Mouse (Mus musculus) midbrain, embryonic 10.5 days (tissue): ENCODE measurements around the gene Siglec1. TPM values are rescaled to one million over a fixed set of nuclear protein-coding genes. Genes with fewer than 3 reads are reported as not detected.
"Not testable (repeated sequence)": the region's sequence is repeated elsewhere in the genome, so short reads cannot be mapped to it uniquely, and the experiment has no call there.

Experiments used
- DNase-seq: peaks from one replicate; pipeline ENCODE4 v3.0.0-alpha.2; 2017; ENCODE audit warnings: low spot score
- H3K27ac ChIP-seq: fragments of 300-500 bp; sonication (generic); replicated peaks from 2 replicates; pipeline ENCODE4 v1.5.1; 2016; ENCODE audit warnings: mild to moderate bottlenecking
- H3K27me3 ChIP-seq: fragments of 300-500 bp; sonication (generic); 2 replicates; pipeline ENCODE4 v1.6.1; 2016; ENCODE audit warnings: low read depth, mild to moderate bottlenecking; ENCODE audit not compliant: poor library complexity, severe bottlenecking
- H3K36me3 ChIP-seq: fragments of 300-500 bp; sonication (generic); 2 replicates; pipeline ENCODE4 v1.6.1; 2016; ENCODE audit warnings: mild to moderate bottlenecking, moderate library complexity
- H3K4me1 ChIP-seq: fragments of 300-500 bp; sonication (generic); 2 replicates; pipeline ENCODE4 v1.6.1; 2016
- H3K4me3 ChIP-seq: fragments of 300-500 bp; sonication (generic); 2 replicates; pipeline ENCODE4 v1.5.1; 2016; ENCODE audit warnings: mild to moderate bottlenecking, moderate library complexity
- H3K9me3 ChIP-seq: fragments of 300-500 bp; sonication (generic); replicated peaks from 2 replicates; pipeline ENCODE4 v1.6.1; 2016; ENCODE audit warnings: mild to moderate bottlenecking
- WGBS: fragments of 180-500 bp; shearing (Covaris S2); methylation state at CpG from one replicate; pipeline ENCODE4 v1.1.7; 2016; 5-methylcytosine and 5-hydroxymethylcytosine counted together
- polyA plus RNA-seq: library from polyadenylated mRNA; unstranded; fragments of >200 nt; fragmentation: Nextera tagmentation; extraction: Ambion mirVana; gene quantifications from 2 replicates; pipeline ENCODE4 v1.2.1, GENCODE M21; 2016

The Siglec1 gene
- polyA plus RNA-seq, 1 experiment from 2014 or later, result 0.12 TPM

DNA sequence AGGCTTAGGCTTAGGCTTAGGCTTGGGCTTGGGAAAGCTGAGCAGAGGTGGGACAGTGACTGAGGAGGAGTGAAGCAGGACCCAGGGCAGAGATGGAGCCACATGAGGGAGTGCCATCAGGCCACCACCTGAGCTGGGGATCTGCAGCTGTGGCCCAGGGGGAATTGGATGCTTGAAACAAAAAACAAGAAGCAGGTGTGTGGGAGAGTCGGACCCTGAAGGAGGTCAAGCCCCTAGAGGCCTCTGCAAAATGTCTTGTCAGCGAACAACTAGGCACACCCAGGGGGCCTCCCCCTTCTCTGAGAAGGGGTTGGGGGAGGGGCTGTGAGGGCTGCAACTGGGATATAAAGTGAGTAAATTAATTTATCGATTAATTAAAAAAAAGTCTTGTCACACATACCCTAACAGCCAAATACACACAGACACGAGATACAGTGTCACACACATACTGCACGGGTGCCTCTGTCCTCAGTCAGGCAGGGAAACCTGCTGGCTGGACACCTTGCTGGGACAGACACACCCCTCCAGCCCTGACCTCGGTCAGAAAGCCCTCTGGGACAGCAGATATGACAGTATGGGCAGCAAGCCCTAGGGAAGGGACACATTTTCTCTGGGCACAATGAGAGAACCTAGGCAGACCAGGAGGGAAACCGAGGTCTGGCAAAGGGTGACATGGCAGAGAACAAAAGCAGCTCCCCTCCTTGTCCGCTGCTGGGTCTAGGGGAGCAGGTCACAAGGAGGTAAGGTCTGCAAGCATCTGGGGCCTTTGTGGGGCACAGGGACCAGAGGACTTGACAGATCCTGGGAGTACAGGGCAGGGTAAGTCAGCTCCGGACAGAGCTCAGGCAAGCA lies 39.6 kb upstream of the Siglec1 start:
- H3K27ac ChIP-seq, result peak overlapping the region; percentile 90
- H3K4me3 ChIP-seq, result no peak overlapping the region
- peaks cover 33% of the 10 kb centered on the region for H3K27me3 ChIP-seq
- peaks cover 27% of the 10 kb centered on the region for H3K4me1 ChIP-seq
- H3K36me3 ChIP-seq, result no peaks in the 10 kb centered on the region
- no peak for DNase-seq
- WGBS, result 38% methylated on average over 9 of the region's 9 CpGs
- H3K9me3 ChIP-seq, result no peaks in the 10 kb centered on the region

DNA sequence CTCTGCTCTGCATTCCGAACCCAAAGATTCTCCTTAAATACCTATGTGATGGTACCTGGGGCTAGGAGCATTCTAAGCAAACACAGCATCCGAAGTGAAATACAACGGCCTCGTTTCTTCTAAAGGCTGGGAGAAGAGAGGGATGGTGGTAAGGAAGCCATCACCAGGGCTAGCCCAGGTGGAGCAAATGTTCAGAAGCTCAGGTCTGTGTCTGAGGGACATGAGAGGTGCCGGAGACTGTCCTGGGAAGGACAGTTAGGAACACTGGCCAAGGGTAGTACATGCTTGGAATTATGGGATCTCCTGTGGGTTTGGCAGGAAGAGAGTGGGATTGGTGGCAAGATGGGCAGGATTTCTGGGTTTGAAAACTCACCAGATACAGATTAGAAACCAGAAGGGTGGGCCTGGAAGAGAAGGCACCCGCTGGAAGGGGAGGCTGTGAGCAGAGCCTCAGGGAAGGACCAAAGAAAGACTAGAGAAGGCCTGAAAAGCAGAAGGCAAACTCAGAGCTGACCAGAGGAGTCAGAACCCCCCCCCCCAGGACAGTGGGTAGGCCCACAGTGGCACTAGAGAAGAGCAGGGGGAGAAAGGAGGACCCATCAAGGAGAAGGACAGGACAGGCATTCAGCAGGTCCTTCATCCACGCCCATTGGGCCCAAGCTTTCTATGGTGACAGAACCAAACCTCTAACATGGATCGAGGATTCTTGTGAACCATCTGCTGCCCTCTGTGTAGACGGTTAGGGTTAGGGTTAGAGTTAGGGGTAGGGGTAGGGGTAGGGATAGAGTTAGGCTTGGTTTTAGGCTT lies 38.8 kb upstream of the Siglec1 start:
- H3K27ac ChIP-seq, result no peak overlapping the region; the same call in 1 of the 2 replicates
- peaks cover 33% of the 10 kb centered on the region for H3K27me3 ChIP-seq
- H3K4me1 ChIP-seq, result peaks cover 27% of the 10 kb centered on the region
- no peak for DNase-seq
- no peaks in the 10 kb centered on the region for H3K36me3 ChIP-seq
- no peaks in the 10 kb centered on the region for H3K9me3 ChIP-seq
- 86% methylated on average over 9 of the region's 9 CpGs for WGBS
- H3K4me3 ChIP-seq, result no peak overlapping the region

DNA sequence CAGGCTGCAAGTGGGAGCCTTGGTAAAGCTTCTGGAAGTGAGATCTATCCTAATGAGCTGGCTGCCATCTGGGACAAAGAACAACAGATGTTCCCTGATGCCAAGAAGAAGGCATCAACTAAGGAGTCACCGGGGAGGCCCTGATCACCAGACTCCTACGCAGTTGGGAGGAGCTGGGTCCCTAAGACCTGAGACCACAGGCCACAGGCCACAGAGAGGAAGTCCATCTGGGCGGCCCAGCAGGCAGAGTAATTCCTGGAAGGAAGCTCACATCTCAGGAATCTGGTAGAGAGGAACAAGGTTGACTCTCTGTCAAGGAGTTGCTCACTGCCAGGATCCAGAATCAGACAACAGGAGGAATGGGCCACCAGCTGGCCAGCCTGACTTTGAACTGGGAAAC lies 37.6 kb upstream of the Siglec1 start:
- no peak for DNase-seq
- no peak overlapping the region for H3K27ac ChIP-seq
- peaks cover 33% of the 10 kb centered on the region for H3K27me3 ChIP-seq
- H3K4me3 ChIP-seq, result no peak overlapping the region
- no peaks in the 10 kb centered on the region for H3K36me3 ChIP-seq
- 80% methylated on average over 3 of the region's 3 CpGs for whole genome bisulfite sequencing
- H3K4me1 ChIP-seq, result peaks cover 27% of the 10 kb centered on the region
- no peaks in the 10 kb centered on the region for H3K9me3 ChIP-seq

DNA sequence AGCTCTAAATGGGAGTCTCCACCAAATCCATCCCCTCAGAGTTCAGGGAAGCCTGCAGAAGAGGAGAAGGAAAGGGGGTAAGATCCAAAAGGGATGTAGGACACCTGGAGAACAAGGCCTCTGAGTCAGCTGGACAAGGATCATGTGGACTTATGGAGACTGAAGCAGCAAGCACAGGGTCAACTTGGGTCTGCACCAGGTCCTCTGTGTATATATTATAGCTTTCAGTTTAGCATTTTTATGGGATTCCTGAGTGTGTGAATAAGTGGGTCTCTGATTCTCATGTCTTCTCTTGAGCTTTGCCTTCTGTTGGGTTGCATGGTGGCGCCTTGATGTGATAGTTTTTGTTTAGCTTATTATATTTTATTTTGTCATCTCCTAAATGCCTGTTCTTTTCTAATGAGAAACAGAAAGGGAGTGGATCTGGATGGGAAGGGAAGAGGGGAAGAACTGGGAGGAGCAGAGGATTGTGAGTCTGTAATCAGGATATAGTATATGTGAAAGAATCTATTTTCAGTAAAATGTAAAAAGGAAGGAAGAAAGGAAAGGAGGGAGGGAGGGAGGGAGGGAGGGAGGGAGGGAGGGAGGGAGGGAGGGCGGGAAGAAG lies 32.5 kb upstream of the Siglec1 start:
- Histone ChIP-seq H3K4me1 (no peaks in the 10 kb centered on the region), H3K9me3 (no peaks in the 10 kb centered on the region), H3K27ac (no peak overlapping the region), H3K36me3 (no peaks in the 10 kb centered on the region), H3K4me3 (no peak overlapping the region), H3K27me3 (no peaks in the 10 kb centered on the region)
- 74% methylated on average over 2 of the region's 2 CpGs for WGBS
- no peak for DNase-seq

DNA sequence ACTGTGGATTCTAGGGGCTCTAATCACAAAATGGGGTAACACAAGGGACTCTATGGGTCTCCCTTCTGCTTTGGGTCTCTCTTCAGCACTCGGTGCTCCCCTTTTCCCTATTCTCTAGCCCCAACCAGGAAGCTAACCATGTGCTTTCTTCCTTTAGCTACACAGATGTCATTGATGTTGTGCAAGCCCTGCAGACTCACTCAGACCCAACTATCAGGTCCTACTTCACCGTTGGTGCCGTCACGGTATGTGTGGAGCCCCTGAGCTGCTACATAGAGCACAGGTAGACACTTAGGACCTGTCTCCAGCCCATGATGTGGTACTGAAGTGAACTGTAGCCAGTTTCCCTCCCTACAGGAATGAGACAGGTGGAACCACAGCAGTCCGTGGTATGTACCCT lies 19.4 kb upstream of the Siglec1 start:
- WGBS, result 92% methylated on average over 5 of the region's 5 CpGs
- H3K4me1 ChIP-seq, result no peaks in the 10 kb centered on the region
- H3K27ac ChIP-seq, result no peak overlapping the region
- DNase-seq, result no peak
- H3K36me3 ChIP-seq, result no peaks in the 10 kb centered on the region
- no peaks in the 10 kb centered on the region for H3K27me3 ChIP-seq
- no peaks in the 10 kb centered on the region for H3K9me3 ChIP-seq
- H3K4me3 ChIP-seq, result no peak overlapping the region

DNA sequence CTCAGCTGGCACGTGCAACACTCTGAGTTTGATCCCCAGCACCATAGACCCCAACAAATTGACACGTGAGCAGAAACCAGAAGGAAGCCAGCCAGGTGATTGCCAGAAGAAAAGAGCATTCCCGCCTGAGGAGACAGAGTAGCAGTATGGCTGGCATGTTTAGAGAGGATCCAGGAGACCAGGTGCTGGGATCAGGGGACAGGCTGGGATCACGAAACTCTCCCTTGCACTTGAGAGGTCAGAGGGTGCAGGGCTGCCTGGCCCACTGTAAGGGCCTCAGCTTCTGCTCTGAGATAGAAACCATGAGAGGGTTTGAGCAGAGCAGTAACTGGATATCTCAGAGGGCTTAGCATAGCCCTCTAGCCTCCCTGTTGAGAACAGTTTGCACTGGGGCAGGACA lies 18.5 kb upstream of the Siglec1 start:
- not testable (repeated sequence) for H3K27me3 ChIP-seq, H3K4me3 ChIP-seq, H3K4me1 ChIP-seq, H3K9me3 ChIP-seq, H3K27ac ChIP-seq, H3K36me3 ChIP-seq, DNase-seq
- 69% methylated on average over 4 of the region's 4 CpGs for WGBS

DNA sequence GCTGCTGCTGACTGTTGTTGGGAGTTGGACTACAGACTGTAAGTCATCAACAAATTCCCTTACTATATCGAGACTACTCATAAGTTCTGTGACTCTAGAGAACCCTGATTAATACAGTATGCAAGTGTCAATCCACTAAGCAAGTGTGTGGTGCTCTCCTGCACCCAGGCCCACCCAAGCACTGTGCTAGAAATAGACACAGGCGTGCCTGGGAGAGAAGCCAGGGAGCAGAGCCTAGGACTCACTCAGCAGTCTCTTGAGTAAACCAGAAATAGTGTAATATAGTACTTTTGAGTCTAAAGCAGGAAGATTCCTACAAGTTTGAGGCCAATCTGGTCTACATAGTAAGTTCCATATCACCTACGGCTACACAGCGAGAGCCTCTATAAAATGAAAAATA lies 17.5 kb upstream of the Siglec1 start:
- Histone ChIP-seq H3K4me3 (no peak overlapping the region), H3K9me3 (no peaks in the 10 kb centered on the region), H3K4me1 (no peaks in the 10 kb centered on the region), H3K36me3 (no peaks in the 10 kb centered on the region), H3K27ac (no peak overlapping the region), H3K27me3 (no peaks in the 10 kb centered on the region)
- no peak for DNase-seq
- 89% methylated on average over 4 of the region's 4 CpGs for WGBS

DNA sequence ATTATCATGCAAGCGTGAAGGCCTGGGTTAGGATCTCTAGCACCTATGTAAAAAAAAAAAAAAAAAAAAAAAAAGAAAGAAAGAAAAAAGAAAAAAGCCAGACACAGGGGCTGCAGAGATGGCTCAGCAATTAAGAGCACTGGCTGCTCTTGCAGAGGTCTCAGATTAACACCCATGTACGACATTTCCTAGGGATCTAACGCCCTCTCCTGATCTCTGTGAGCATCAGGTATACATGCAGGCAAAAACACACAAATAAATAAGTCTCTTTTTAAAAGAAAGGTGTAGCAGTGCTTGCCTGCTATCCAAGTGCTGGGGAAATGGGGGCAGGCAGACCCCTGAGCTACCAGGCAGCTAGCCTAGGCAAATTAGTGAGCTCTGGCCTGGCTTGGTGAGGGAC lies 15.0 kb upstream of the Siglec1 start:
- H3K4me3 ChIP-seq, result no peak overlapping the region
- no peaks in the 10 kb centered on the region for H3K27me3 ChIP-seq
- H3K9me3 ChIP-seq, result no peaks in the 10 kb centered on the region
- 48% methylated on average over 3 of the region's 3 CpGs for WGBS
- H3K36me3 ChIP-seq, result no peaks in the 10 kb centered on the region
- peaks cover 3% of the 10 kb centered on the region for H3K4me1 ChIP-seq
- no peak for DNase-seq
- H3K27ac ChIP-seq, result no peak overlapping the region

DNA sequence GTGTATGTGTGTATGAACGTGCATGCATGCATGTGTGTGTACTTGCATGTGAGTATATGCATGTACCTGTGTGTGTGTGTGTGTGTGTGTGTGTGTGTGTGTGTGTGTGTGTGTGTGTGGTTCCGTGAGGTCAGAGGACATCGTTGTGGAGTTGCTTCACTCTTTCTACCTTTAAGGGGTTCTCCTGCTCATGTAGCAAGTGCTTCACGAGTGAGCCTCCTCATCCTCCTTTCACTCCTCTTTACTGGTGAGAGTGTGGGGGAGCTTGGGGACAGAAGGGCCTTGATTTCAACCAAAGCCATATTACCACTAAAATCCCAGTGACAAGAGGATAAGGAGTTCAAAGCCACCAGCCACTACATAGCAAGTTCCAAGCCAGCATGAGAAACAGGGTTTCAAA lies 10.5 kb upstream of the Siglec1 start:
- WGBS, result 81% methylated on average over 4 of the region's 4 CpGs

DNA sequence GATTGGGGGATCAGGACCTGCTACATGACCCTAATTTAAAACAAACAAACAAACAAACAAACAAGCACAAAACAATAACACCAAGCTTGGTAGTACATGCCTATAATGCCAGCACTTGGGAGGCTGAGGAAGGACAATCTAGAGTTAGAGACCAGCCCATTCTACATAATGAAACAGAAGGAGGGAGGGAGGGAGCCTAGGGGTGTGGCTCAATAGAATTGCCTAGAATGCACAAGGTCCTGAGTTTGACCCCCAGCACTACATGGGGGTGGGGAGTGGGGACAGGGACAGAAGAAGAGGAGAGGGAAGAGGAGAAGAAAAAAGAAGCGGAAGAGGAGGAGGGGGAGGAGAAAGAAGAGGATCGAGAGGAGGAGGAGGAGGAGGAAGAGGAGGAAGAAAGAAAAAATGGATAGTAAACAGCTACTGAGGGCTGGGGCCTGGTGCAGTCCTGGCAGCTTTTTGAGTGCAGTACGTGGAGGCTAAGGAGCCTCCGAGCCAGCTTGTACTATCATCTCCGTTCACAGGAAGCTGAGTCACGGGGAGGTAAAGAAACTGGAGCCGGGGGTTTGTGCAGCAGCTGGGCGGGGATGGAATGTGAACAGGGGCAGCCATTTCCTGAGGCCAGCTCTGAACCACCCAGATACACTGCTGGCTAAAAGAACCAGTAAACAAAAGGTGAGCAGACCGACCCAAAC lies 9.7 kb upstream of the Siglec1 start:
- Histone ChIP-seq H3K27me3 (no peaks in the 10 kb centered on the region), H3K36me3 (no peaks in the 10 kb centered on the region), H3K27ac (peak overlapping the region; percentile 80), H3K4me1 (peaks cover 11% of the 10 kb centered on the region), H3K9me3 (no peaks in the 10 kb centered on the region), H3K4me3 (peak overlapping the region; percentile 20)
- WGBS, result 29% methylated on average over 9 of the region's 9 CpGs
- peak; percentile 40 for DNase-seq

More for the DNA sequence above, 10.5 kb upstream of the Siglec1 start:
- H3K9me3 ChIP-seq, result no peaks in the 10 kb centered on the region
- H3K36me3 ChIP-seq, result no peaks in the 10 kb centered on the region
- H3K27me3 ChIP-seq, result no peaks in the 10 kb centered on the region
- H3K27ac ChIP-seq, result no peak overlapping the region
- DNase-seq, result no peak
- H3K4me3 ChIP-seq, result no peak overlapping the region
- peaks cover 11% of the 10 kb centered on the region for H3K4me1 ChIP-seq

DNA sequence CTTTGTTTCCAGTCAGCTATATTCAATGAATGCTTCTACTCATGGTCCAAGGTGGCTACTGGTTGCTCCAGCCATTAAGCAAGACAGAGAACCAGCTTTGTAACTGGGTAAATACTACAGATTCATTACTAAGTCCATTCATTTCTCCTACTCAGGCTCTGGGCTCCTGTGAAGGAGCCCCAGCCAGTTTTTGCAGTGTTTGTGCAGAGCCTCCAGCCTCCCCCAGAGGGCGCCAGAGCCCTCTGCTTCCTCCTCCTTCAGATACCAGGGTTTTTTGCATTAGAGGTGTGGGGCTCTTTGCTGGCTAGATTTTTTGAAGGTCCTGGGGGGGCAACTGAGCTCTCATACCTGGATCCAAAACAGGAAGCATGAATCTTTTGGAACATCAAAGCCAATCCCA lies 8.3 kb upstream of the Siglec1 start:
- 3% methylated on average over 1 of the region's 1 CpGs for WGBS
- Histone ChIP-seq H3K9me3 (no peaks in the 10 kb centered on the region), H3K4me3 (no peak overlapping the region), H3K36me3 (no peaks in the 10 kb centered on the region), H3K27ac (no peak overlapping the region), H3K4me1 (peaks cover 11% of the 10 kb centered on the region), H3K27me3 (no peaks in the 10 kb centered on the region)
- peak; percentile 72 for DNase-seq

DNA sequence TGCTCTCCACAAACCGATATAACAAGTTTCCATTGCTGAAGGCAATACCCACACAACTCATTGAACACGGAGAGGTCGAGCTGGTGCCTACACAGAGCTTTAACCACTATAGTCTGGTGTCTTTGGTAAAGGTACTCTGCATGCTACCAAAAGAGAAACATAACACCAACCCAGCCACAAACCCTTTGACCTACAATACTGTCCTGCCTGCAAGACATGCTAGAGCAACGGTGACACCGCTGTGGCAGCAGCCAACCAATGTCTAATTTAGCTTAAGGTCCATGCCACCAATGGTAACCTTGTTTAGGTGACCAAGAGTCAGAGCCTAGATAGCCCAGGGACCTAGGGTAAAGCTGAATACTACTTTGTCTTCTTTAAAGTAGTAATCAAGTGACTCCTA lies 7.0 kb upstream of the Siglec1 start:
- Histone ChIP-seq H3K4me1 (peaks cover 11% of the 10 kb centered on the region), H3K4me3 (no peak overlapping the region), H3K27me3 (no peaks in the 10 kb centered on the region), H3K36me3 (no peaks in the 10 kb centered on the region), H3K9me3 (no peaks in the 10 kb centered on the region), H3K27ac (no peak overlapping the region)
- DNase-seq, result no peak
- 93% methylated on average over 5 of the region's 5 CpGs for WGBS
